Mouse (Mus musculus) lung, embryonic 15.5 days (tissue): Measurements from ENCODE around the gene Esx1. TPM values are rescaled to one million over a fixed set of nuclear protein-coding genes. Genes with fewer than 3 reads are reported as not detected.
A peak's percentile ranks its signal among the peaks of the same experiment; 100 is the strongest.

Source experiments
- ATAC-seq: fragments of 200-750 bp; cut with Nextera tagmentation; 2 replicates; pipeline ENCODE4 v1.8.0; 2017; ENCODE audit warnings: moderate number of reproducible peaks, borderline replicate concordance; ENCODE audit not compliant: low FRiP score, low TSS enrichment; ENCODE audit errors: extremely low read depth
- H3K27ac ChIP-seq: fragments of 300-500 bp; sonication (generic); 2 replicates; pipeline ENCODE4 v1.5.1; 2015; ENCODE audit warnings: moderate library complexity, mild to moderate bottlenecking, inconsistent platforms
- H3K27me3 ChIP-seq: fragments of 300-500 bp; sonication (generic); 2 replicates; pipeline ENCODE4 v1.6.1; 2015; ENCODE audit warnings: inconsistent platforms
- H3K36me3 ChIP-seq: fragments of 300-500 bp; sonication (generic); 2 replicates; pipeline ENCODE4 v1.6.1; 2015; ENCODE audit warnings: inconsistent platforms
- H3K4me1 ChIP-seq: fragments of 300-500 bp; sonication (generic); 2 replicates; pipeline ENCODE4 v1.6.1; 2015; ENCODE audit warnings: inconsistent platforms
- H3K4me2 ChIP-seq: fragments of 300-500 bp; sonication (generic); 2 replicates; pipeline ENCODE4 v1.6.1; 2015; ENCODE audit warnings: inconsistent platforms, mild to moderate bottlenecking, moderate library complexity
- H3K4me3 ChIP-seq: fragments of 300-500 bp; sonication (generic); 2 replicates; pipeline ENCODE4 v1.5.1; 2015; ENCODE audit warnings: mild to moderate bottlenecking, inconsistent platforms
- H3K9ac ChIP-seq: fragments of 300-500 bp; sonication (generic); 2 replicates; pipeline ENCODE4 v1.6.1; 2015; ENCODE audit warnings: inconsistent platforms
- H3K9me3 ChIP-seq: fragments of 300-500 bp; sonication (generic); 2 replicates; pipeline ENCODE4 v1.6.1; 2016; ENCODE audit warnings: inconsistent platforms
- WGBS: fragments of 180-500 bp; shearing (Covaris S2); methylation state at CpG from one replicate; pipeline ENCODE4 v1.1.7; 2015; 5-methylcytosine and 5-hydroxymethylcytosine counted together
- polyA plus RNA-seq: library from polyadenylated mRNA; unstranded; fragments of >200 nt; fragmentation: Nextera tagmentation; extraction: Ambion mirVana; gene quantifications from 2 replicates; pipeline ENCODE4 v1.2.1, GENCODE M21; 2015

The Esx1 gene
- polyA plus RNA-seq, result not detected in 2 replicates

GRCm38 (mm10) chrX:137121718-137122117 lies at the start of gene Esx1:
Gene Esx1 (minus strand): TSS chrX:137122083.
- H3K4me3 ChIP-seq, result no peak within 1 kb of the TSS
- ATAC-seq, result no peak
- WGBS, result 21% methylated on average over 21 of the region's 21 CpGs
- H3K9me3 ChIP-seq, result no peaks in the 10 kb centered on the region
- H3K4me2 ChIP-seq, result peak within 1 kb of the TSS; percentile 13; the same call in 1 of the 2 replicates
- H3K9ac ChIP-seq, result no peak within 1 kb of the TSS
- no peak within 1 kb of the TSS for H3K27ac ChIP-seq
- no peaks in the 10 kb centered on the region; the same call in 1 of the 2 replicates for H3K4me1 ChIP-seq
- no peaks in the 10 kb centered on the region for H3K36me3 ChIP-seq
- H3K27me3 ChIP-seq, result peaks cover 78% of the 10 kb centered on the region

GRCm38 (mm10) chrX:137170021-137170420 lies 48.1 kb upstream of the Esx1 start:
- ATAC-seq, result no peak
- Histone ChIP-seq H3K4me2 (no peak overlapping the region), H3K27me3 (no peaks in the 10 kb centered on the region), H3K27ac (no peak overlapping the region), H3K9me3 (no peaks in the 10 kb centered on the region), H3K4me3 (no peak overlapping the region), H3K9ac (no peak overlapping the region), H3K36me3 (no peaks in the 10 kb centered on the region), H3K4me1 (no peaks in the 10 kb centered on the region)
- 44% methylated on average over 7 of the region's 7 CpGs for WGBS

- H3K4me2 ChIP-seq, result no peak overlapping the region
- H3K4me3 ChIP-seq, result no peak overlapping the region
- no peaks in the 10 kb centered on the region for H3K4me1 ChIP-seq
- no peaks in the 10 kb centered on the region for H3K9me3 ChIP-seq
- no peaks in the 10 kb centered on the region for H3K27me3 ChIP-seq
- WGBS, result 56% methylated on average over 7 of the region's 7 CpGs
- no peak overlapping the region for H3K27ac ChIP-seq
- no peak for ATAC-seq
- H3K9ac ChIP-seq, result no peak overlapping the region
- H3K36me3 ChIP-seq, result no peaks in the 10 kb centered on the region
These were observed 45.8 kb upstream of the Esx1 start for GRCm38 (mm10) chrX:137167658-137168057.

GRCm38 (mm10) chrX:137165621-137166020 lies 43.7 kb upstream of the Esx1 start:
- no peaks in the 10 kb centered on the region for H3K27me3 ChIP-seq
- ATAC-seq, result no peak
- no peak overlapping the region for H3K9ac ChIP-seq
- H3K9me3 ChIP-seq, result no peaks in the 10 kb centered on the region
- H3K4me3 ChIP-seq, result no peak overlapping the region
- no peaks in the 10 kb centered on the region for H3K36me3 ChIP-seq
- WGBS, result 83% methylated on average over 3 of the region's 3 CpGs
- no peaks in the 10 kb centered on the region for H3K4me1 ChIP-seq
- H3K27ac ChIP-seq, result no peak overlapping the region
- no peak overlapping the region for H3K4me2 ChIP-seq

GRCm38 (mm10) chrX:137162700-137163099 lies 40.8 kb upstream of the Esx1 start:
- no peak overlapping the region for H3K4me3 ChIP-seq
- H3K36me3 ChIP-seq, result no peaks in the 10 kb centered on the region
- no peak overlapping the region for H3K4me2 ChIP-seq
- no peaks in the 10 kb centered on the region for H3K27me3 ChIP-seq
- no peak overlapping the region for H3K27ac ChIP-seq
- no peaks in the 10 kb centered on the region for H3K4me1 ChIP-seq
- no peaks in the 10 kb centered on the region for H3K9me3 ChIP-seq
- no peak overlapping the region for H3K9ac ChIP-seq
- WGBS, result 48% methylated on average over 1 of the region's 1 CpGs
- no peak for ATAC-seq

GRCm38 (mm10) chrX:137160971-137161370 lies 39.1 kb upstream of the Esx1 start:
- Histone ChIP-seq H3K4me3 (no peak overlapping the region), H3K4me1 (no peaks in the 10 kb centered on the region), H3K27ac (no peak overlapping the region), H3K9ac (no peak overlapping the region), H3K9me3 (no peaks in the 10 kb centered on the region), H3K27me3 (no peaks in the 10 kb centered on the region), H3K36me3 (no peaks in the 10 kb centered on the region), H3K4me2 (no peak overlapping the region)
- WGBS, result 49% methylated on average over 3 of the region's 3 CpGs
- ATAC-seq, result no peak

- ATAC-seq, result no peak
- H3K4me1 ChIP-seq, result no peaks in the 10 kb centered on the region
- H3K9me3 ChIP-seq, result no peaks in the 10 kb centered on the region
- no peak overlapping the region for H3K9ac ChIP-seq
- H3K27me3 ChIP-seq, result no peaks in the 10 kb centered on the region
- WGBS, result 87% methylated on average over 11 of the region's 11 CpGs
- H3K4me3 ChIP-seq, result no peak overlapping the region
- no peak overlapping the region for H3K27ac ChIP-seq
- H3K4me2 ChIP-seq, result no peak overlapping the region
- no peaks in the 10 kb centered on the region for H3K36me3 ChIP-seq
These were observed 27.2 kb upstream of the Esx1 start for GRCm38 (mm10) chrX:137149050-137149449.

- Histone ChIP-seq H3K27ac (no peak overlapping the region), H3K9me3 (no peaks in the 10 kb centered on the region), H3K27me3 (no peaks in the 10 kb centered on the region), H3K4me3 (no peak overlapping the region), H3K4me2 (no peak overlapping the region), H3K36me3 (no peaks in the 10 kb centered on the region), H3K9ac (no peak overlapping the region), H3K4me1 (no peaks in the 10 kb centered on the region)
- 31% methylated on average over 4 of the region's 4 CpGs for WGBS
- ATAC-seq, result no peak
These were observed 22.8 kb upstream of the Esx1 start for GRCm38 (mm10) chrX:137144674-137145073.

GRCm38 (mm10) chrX:137143726-137144125 lies 21.8 kb upstream of the Esx1 start:
- H3K36me3 ChIP-seq, result no peaks in the 10 kb centered on the region
- H3K4me2 ChIP-seq, result no peak overlapping the region
- H3K9ac ChIP-seq, result no peak overlapping the region
- no peaks in the 10 kb centered on the region for H3K4me1 ChIP-seq
- 77% methylated on average over 4 of the region's 4 CpGs for WGBS
- no peaks in the 10 kb centered on the region for H3K27me3 ChIP-seq
- H3K27ac ChIP-seq, result no peak overlapping the region
- H3K9me3 ChIP-seq, result no peaks in the 10 kb centered on the region
- no peak overlapping the region for H3K4me3 ChIP-seq
- no peak for ATAC-seq

GRCm38 (mm10) chrX:137142546-137142945 lies 20.7 kb upstream of the Esx1 start:
- H3K4me3 ChIP-seq, result no peak overlapping the region
- H3K27me3 ChIP-seq, result no peaks in the 10 kb centered on the region
- no peaks in the 10 kb centered on the region for H3K9me3 ChIP-seq
- H3K27ac ChIP-seq, result no peak overlapping the region
- H3K36me3 ChIP-seq, result no peaks in the 10 kb centered on the region
- WGBS, result 28% methylated on average over 2 of the region's 2 CpGs
- no peak for ATAC-seq
- H3K4me1 ChIP-seq, result no peaks in the 10 kb centered on the region
- no peak overlapping the region for H3K9ac ChIP-seq
- H3K4me2 ChIP-seq, result no peak overlapping the region

- H3K9ac ChIP-seq, result no peak overlapping the region
- H3K27ac ChIP-seq, result no peak overlapping the region
- no peaks in the 10 kb centered on the region for H3K36me3 ChIP-seq
- H3K4me2 ChIP-seq, result no peak overlapping the region
- no peak for ATAC-seq
- no peak overlapping the region for H3K4me3 ChIP-seq
- no peaks in the 10 kb centered on the region for H3K9me3 ChIP-seq
- no peaks in the 10 kb centered on the region for H3K4me1 ChIP-seq
- 17% methylated on average over 6 of the region's 6 CpGs for WGBS
- no peaks in the 10 kb centered on the region for H3K27me3 ChIP-seq
These were observed 19.8 kb upstream of the Esx1 start for GRCm38 (mm10) chrX:137141669-137142068.

- H3K4me1 ChIP-seq, result no peaks in the 10 kb centered on the region
- WGBS, result 20% methylated on average over 17 of the region's 17 CpGs
- no peak for ATAC-seq
- H3K27me3 ChIP-seq, result peaks cover 53% of the 10 kb centered on the region
- no peak overlapping the region for H3K9ac ChIP-seq
- no peak overlapping the region for H3K27ac ChIP-seq
- H3K4me2 ChIP-seq, result no peak overlapping the region
- no peak overlapping the region for H3K4me3 ChIP-seq
- H3K9me3 ChIP-seq, result no peaks in the 10 kb centered on the region
- H3K36me3 ChIP-seq, result no peaks in the 10 kb centered on the region
These were observed 5.7 kb upstream of the Esx1 start for GRCm38 (mm10) chrX:137127542-137127941.
